Mouse (Mus musculus): ENCODE results near the gene Bcl2l13. TPM values are rescaled to one million over a fixed set of nuclear protein-coding genes. Genes with fewer than 3 reads are reported as not detected.
A peak's percentile ranks its signal among the peaks of the same experiment; 100 is the strongest.
"Not testable (repeated sequence)": the region's sequence is repeated elsewhere in the genome, so short reads cannot be mapped to it uniquely, and the experiment has no call there.

The Bcl2l13 gene
- polyA plus RNA-seq, 1 experiment from 2014 or later = 45.6 TPM

DNA sequence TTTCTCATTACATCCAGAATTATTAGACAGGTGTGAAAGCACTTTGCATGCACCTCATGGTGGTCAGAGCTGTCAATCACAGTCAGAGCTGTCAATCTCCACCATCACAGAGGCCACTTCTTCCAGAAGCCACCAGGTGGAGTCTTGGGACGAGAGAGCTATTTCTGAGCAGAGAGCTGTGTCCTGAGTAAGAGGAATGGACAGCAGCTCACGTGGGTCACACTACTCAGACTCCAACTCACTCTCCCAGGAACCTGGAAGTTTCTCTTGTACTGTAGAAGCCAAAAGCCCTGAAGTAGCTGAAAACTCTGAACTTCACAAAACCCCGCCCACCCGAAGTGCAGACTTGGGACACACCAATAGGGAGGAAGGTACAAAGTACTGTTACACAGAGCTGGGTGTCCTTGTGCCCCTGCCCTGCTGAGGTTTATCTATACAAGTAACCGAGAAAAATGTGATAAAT, 67.5 kb downstream of the Bcl2l13 start:
- Histone ChIP-seq H3K9me3 (ENCODE audit: control insufficient read depth, low read length) (no peaks in the 10 kb centered on the region), H3K27ac (ENCODE audit: low read depth, low read length) (no peak overlapping the region), H3K36me3 (ENCODE audit: control insufficient read depth, insufficient read depth, low read length) (no peaks in the 10 kb centered on the region), H3K4me3 (ENCODE audit: low read depth, low read length) (no peak overlapping the region), H3K4me2 (no peak overlapping the region), H3K27me3 (ENCODE audit: control insufficient read depth, insufficient read depth, low read length) (no peaks in the 10 kb centered on the region), H3K9ac (ENCODE audit: low read length) (no peak overlapping the region), H3K4me1 (ENCODE audit: control insufficient read depth, insufficient read depth, low read length) (no peaks in the 10 kb centered on the region)
- DNase-seq (ENCODE audit: low spot score, missing footprints) = peak; percentile 87
- 56% methylated on average over 5 of the region's 5 CpGs for WGBS
- ATAC-seq (ENCODE audit: low FRiP score) = peak; percentile 69

DNA sequence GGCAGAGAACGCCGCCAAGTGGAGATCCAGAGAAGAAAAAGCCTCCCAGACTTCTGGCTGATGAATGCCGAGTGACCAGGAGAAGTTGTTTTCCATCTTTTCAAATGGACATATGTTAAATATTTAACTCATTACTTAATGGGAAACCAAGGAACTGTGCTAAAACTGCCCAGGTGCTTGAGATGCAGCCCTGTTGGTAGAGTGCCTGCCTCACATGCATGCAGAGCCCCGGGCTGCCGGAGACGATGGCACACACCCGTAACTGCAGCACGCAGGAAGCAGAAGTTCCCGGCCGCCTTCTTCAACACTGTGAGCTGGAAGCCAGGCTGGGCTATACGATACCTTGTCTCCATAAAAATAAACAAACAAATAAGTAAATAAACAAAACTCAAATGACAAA, 67.9 kb downstream of the Bcl2l13 start:
- no peak for DNase-seq (ENCODE audit: low spot score, missing footprints)
- H3K9ac ChIP-seq (ENCODE audit: low read length) = no peak overlapping the region
- no peak for ATAC-seq (ENCODE audit: low FRiP score)
- H3K4me1 ChIP-seq (ENCODE audit: control insufficient read depth, insufficient read depth, low read length) = no peaks in the 10 kb centered on the region
- H3K27ac ChIP-seq (ENCODE audit: low read depth, low read length) = no peak overlapping the region
- H3K4me2 ChIP-seq = no peak overlapping the region
- no peaks in the 10 kb centered on the region for H3K9me3 ChIP-seq (ENCODE audit: control insufficient read depth, low read length)
- no peaks in the 10 kb centered on the region for H3K36me3 ChIP-seq (ENCODE audit: control insufficient read depth, insufficient read depth, low read length)
- no peak overlapping the region for H3K4me3 ChIP-seq (ENCODE audit: low read depth, low read length)
- 92% methylated on average over 11 of the region's 11 CpGs for whole genome bisulfite sequencing
- no peaks in the 10 kb centered on the region for H3K27me3 ChIP-seq (ENCODE audit: control insufficient read depth, insufficient read depth, low read length)

DNA sequence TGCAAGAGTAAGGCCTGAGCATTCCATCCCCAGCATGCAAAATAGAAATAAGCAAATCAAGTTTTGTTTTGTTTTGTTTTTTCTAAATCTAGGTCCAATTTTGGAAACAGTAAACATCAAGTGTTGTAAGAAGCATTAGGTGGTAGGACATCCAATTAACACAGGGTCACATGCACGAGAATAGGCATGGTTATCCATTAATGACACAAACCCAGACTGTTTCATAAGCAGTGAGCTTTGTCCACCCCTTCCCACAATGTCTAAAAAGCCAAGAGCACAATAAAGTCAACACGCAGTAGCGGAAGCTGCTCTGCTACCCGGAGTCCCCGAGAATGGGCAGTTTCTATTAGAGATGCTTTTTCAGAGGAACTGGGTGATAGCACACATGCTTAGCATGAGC, 69.1 kb downstream of the Bcl2l13 start:
- Histone ChIP-seq H3K4me1 (ENCODE audit: control insufficient read depth, insufficient read depth, low read length) (no peaks in the 10 kb centered on the region), H3K9ac (ENCODE audit: low read length) (no peak overlapping the region), H3K4me3 (ENCODE audit: low read depth, low read length) (no peak overlapping the region), H3K36me3 (ENCODE audit: control insufficient read depth, insufficient read depth, low read length) (no peaks in the 10 kb centered on the region), H3K4me2 (no peak overlapping the region), H3K27ac (ENCODE audit: low read depth, low read length) (no peak overlapping the region), H3K27me3 (ENCODE audit: control insufficient read depth, insufficient read depth, low read length) (no peaks in the 10 kb centered on the region), H3K9me3 (ENCODE audit: control insufficient read depth, low read length) (no peaks in the 10 kb centered on the region)
- ATAC-seq (ENCODE audit: low FRiP score) (no peak), DNase-seq (ENCODE audit: low spot score, missing footprints) (no peak)
- 90% methylated on average over 5 of the region's 5 CpGs for WGBS

DNA sequence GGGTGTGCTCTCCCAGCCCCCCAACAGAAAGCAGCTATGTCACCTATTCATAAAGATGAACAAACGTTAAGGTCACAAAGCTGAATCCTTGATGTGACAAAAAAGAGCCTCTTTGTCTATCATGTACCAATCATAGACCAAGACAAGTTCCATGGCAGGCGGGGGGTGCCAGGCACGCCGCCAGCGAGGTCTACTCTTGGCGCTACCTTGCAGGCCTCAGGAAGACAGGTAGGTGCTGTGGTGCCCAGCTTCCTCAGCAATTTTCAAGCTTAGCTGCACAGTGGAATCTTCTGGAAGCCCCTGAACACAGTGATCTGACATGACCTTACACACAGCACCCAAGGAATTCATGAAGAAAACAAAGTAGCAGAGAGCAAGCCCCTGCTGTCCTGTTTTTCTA, 70.5 kb downstream of the Bcl2l13 start:
- Histone ChIP-seq H3K4me2 (no peak overlapping the region), H3K9ac (ENCODE audit: low read length) (no peak overlapping the region), H3K4me1 (ENCODE audit: control insufficient read depth, insufficient read depth, low read length) (no peaks in the 10 kb centered on the region), H3K4me3 (ENCODE audit: low read depth, low read length) (no peak overlapping the region), H3K36me3 (ENCODE audit: control insufficient read depth, insufficient read depth, low read length) (no peaks in the 10 kb centered on the region), H3K27me3 (ENCODE audit: control insufficient read depth, insufficient read depth, low read length) (no peaks in the 10 kb centered on the region), H3K9me3 (ENCODE audit: control insufficient read depth, low read length) (no peaks in the 10 kb centered on the region), H3K27ac (ENCODE audit: low read depth, low read length) (no peak overlapping the region)
- DNase-seq (ENCODE audit: low spot score, missing footprints) (no peak), ATAC-seq (ENCODE audit: low FRiP score) (no peak)
- WGBS = 92% methylated on average over 6 of the region's 6 CpGs

DNA sequence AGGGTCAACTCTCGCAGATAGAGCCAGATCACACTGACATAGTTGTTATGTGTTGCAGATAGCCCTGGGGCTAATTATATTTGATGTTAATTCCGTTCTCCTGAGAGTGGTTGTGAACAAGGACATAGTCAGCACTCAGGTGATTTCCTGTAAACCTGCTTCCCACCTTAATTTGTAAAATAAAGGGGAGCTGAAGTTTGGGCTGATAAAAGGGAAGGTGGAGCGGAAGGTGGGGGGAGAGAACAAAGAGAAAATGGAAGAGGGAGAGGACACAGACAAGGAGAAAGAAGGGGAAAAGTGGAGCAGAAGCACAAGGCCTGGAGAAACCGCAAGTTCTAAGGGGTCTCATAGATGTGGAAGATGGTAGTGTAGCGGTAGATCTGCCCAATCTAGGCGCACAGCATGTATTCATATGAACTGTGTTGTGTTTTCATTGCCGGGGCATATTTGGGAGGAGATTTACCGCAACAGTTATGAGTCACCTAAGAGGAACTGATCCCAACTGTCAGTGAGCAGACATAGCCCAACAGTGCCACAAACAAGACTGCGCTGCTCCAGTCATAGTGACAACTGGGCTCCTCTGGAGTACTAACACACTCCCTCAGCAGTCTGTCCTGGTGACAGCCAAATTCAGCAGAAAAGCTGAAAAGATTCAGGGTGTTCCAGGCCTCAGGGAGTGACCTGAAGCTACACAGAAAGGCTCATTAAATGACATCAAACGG, 72.0 kb downstream of the Bcl2l13 start:
- not testable (repeated sequence) for H3K27ac ChIP-seq (ENCODE audit: low read depth, low read length); H3K27me3 ChIP-seq (ENCODE audit: control insufficient read depth, insufficient read depth, low read length); H3K4me3 ChIP-seq (ENCODE audit: low read depth, low read length); H3K36me3 ChIP-seq (ENCODE audit: control insufficient read depth, insufficient read depth, low read length); H3K4me2 ChIP-seq; H3K9ac ChIP-seq (ENCODE audit: low read length); ATAC-seq (ENCODE audit: low FRiP score); H3K9me3 ChIP-seq (ENCODE audit: control insufficient read depth, low read length); H3K4me1 ChIP-seq (ENCODE audit: control insufficient read depth, insufficient read depth, low read length); DNase-seq (ENCODE audit: low spot score, missing footprints)
- WGBS = 94% methylated on average over 9 of the region's 10 CpGs

DNA sequence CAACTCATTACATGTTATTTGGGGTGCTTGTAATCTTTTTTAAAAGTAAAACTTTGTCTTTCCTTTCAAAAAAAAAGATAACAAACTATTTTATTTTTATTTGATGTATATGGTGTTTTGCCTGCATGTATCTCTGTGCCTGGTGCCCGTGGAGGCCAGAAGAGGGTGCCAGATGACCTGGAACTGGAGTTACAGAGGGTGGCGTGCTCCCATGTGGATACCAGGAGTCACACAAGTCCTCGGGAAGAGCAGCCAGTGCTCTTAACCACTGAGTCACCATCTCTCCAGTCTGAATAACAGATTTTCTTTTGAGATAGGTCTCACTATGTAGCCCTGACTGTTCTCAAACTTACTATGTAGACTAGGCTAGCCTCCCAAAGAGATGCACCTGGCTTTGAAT, 73.5 kb downstream of the Bcl2l13 start:
- no peak for ATAC-seq (ENCODE audit: low FRiP score)
- peak; percentile 72 for DNase-seq (ENCODE audit: low spot score, missing footprints)
- H3K4me1 ChIP-seq (ENCODE audit: control insufficient read depth, insufficient read depth, low read length) = no peaks in the 10 kb centered on the region
- no peaks in the 10 kb centered on the region for H3K27me3 ChIP-seq (ENCODE audit: control insufficient read depth, insufficient read depth, low read length)
- H3K4me2 ChIP-seq = no peak overlapping the region
- H3K4me3 ChIP-seq (ENCODE audit: low read depth, low read length) = no peak overlapping the region
- H3K9me3 ChIP-seq (ENCODE audit: control insufficient read depth, low read length) = no peaks in the 10 kb centered on the region
- WGBS = 88% methylated on average over 3 of the region's 3 CpGs
- H3K36me3 ChIP-seq (ENCODE audit: control insufficient read depth, insufficient read depth, low read length) = no peaks in the 10 kb centered on the region
- no peak overlapping the region for H3K9ac ChIP-seq (ENCODE audit: low read length)
- H3K27ac ChIP-seq (ENCODE audit: low read depth, low read length) = no peak overlapping the region

DNA sequence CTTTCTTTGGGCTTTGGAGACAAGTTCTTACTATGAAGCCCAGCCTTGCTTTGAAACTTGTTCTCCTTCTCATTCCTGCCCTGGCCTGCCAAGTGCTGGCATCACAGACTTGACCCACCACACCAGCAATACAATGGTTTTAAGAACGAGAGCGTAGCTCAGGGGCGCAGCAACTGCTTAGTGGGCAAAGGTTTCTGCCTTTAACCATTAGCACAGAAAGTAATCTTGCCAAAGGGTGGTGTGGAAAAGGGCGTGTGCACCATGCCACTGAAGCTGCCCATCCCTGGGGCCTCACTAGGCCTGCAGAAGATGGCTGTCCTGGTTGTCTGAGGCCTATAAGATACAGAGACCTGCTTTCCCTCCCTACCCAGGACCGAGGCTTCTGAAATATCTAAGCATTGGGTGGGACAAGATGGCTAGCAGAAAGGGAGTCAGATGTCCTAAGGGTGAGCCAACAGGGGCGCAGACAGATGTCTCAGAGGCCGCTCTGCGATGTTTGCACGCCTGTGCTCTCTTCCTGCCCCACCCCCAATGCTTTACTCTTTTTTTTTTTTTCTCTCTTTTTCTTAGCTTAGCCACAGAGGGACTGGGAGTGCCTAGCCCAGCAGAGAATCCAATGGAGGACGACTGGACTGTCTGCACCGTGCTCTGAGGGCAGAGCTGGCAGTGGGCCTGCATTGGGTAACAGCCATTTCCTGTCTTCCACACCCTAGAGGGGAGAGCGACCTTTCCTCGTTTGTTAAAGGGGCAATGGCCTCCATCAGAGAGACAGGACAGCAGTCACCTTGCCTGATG, 75.4 kb downstream of the Bcl2l13 start:
- no peaks in the 10 kb centered on the region for H3K36me3 ChIP-seq (ENCODE audit: control insufficient read depth, insufficient read depth, low read length)
- peaks cover 9% of the 10 kb centered on the region for H3K27me3 ChIP-seq (ENCODE audit: control insufficient read depth, insufficient read depth, low read length)
- 84% methylated on average over 13 of the region's 13 CpGs for WGBS
- H3K4me3 ChIP-seq (ENCODE audit: low read depth, low read length) = no peak overlapping the region
- peaks cover 3% of the 10 kb centered on the region for H3K4me1 ChIP-seq (ENCODE audit: control insufficient read depth, insufficient read depth, low read length)
- no peak for DNase-seq (ENCODE audit: low spot score, missing footprints)
- H3K9me3 ChIP-seq (ENCODE audit: control insufficient read depth, low read length) = no peaks in the 10 kb centered on the region
- no peak overlapping the region for H3K27ac ChIP-seq (ENCODE audit: low read depth, low read length)
- H3K9ac ChIP-seq (ENCODE audit: low read length) = no peak overlapping the region
- no peak overlapping the region for H3K4me2 ChIP-seq
- no peak for ATAC-seq (ENCODE audit: low FRiP score)

DNA sequence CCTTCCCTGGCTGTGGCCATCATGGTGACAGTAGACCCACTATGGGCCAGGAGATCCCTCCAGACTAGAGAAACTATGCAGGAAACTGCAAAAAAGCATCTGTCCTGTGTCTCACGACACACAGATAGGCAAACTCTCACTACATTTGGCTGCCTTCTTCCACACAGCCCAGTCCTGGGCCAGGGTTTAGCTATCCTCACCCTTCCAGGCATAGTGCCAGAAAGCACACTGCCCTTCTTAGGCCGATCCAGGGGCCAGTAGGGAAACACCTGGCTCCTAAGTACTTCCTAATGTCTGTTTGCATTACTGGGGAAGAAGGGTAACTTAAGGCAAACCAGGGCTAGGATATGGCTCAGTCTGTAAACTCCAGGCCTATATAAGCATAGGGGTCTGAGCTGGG, 76.9 kb downstream of the Bcl2l13 start:
- DNase-seq (ENCODE audit: low spot score, missing footprints) (no peak), ATAC-seq (ENCODE audit: low FRiP score) (no peak)
- 87% methylated on average over 2 of the region's 2 CpGs for WGBS
- H3K4me2 ChIP-seq = no peak overlapping the region
- peaks cover 3% of the 10 kb centered on the region for H3K4me1 ChIP-seq (ENCODE audit: control insufficient read depth, insufficient read depth, low read length)
- H3K4me3 ChIP-seq (ENCODE audit: low read depth, low read length) = no peak overlapping the region
- H3K9ac ChIP-seq (ENCODE audit: low read length) = no peak overlapping the region
- peaks cover 9% of the 10 kb centered on the region for H3K27me3 ChIP-seq (ENCODE audit: control insufficient read depth, insufficient read depth, low read length)
- H3K27ac ChIP-seq (ENCODE audit: low read depth, low read length) = no peak overlapping the region
- H3K36me3 ChIP-seq (ENCODE audit: control insufficient read depth, insufficient read depth, low read length) = no peaks in the 10 kb centered on the region
- H3K9me3 ChIP-seq (ENCODE audit: control insufficient read depth, low read length) = no peaks in the 10 kb centered on the region

DNA sequence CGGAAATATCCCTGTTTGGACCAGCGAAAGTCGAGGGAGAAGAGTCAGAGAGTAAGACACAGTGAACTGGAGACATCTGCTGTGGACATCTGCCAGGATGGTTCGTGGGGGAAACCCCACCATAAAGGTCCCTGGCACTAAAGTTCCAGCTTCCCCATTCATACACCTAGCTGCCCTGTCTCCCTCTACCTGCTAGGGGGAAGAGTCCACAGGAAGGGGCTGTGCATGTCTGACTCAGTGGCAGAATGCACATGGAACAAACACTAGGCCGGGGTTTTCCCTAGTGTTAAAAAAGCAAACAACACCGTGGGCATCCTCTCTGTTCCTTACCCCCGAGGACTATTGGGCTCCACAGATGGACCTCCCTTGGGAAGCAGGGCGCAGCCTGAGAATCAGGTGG, 77.8 kb downstream of the Bcl2l13 start:
- ATAC-seq (ENCODE audit: low FRiP score) = no peak
- no peaks in the 10 kb centered on the region for H3K9me3 ChIP-seq (ENCODE audit: control insufficient read depth, low read length)
- H3K4me2 ChIP-seq = no peak overlapping the region
- 79% methylated on average over 8 of the region's 8 CpGs for WGBS
- H3K4me3 ChIP-seq (ENCODE audit: low read depth, low read length) = no peak overlapping the region
- peaks cover 9% of the 10 kb centered on the region for H3K27me3 ChIP-seq (ENCODE audit: control insufficient read depth, insufficient read depth, low read length)
- no peak for DNase-seq (ENCODE audit: low spot score, missing footprints)
- peaks cover 3% of the 10 kb centered on the region for H3K4me1 ChIP-seq (ENCODE audit: control insufficient read depth, insufficient read depth, low read length)
- no peak overlapping the region for H3K27ac ChIP-seq (ENCODE audit: low read depth, low read length)
- no peaks in the 10 kb centered on the region for H3K36me3 ChIP-seq (ENCODE audit: control insufficient read depth, insufficient read depth, low read length)
- H3K9ac ChIP-seq (ENCODE audit: low read length) = no peak overlapping the region
